Mouse (Mus musculus) ES-E14 (cell line): ENCODE data around the gene Appl2. TPM values are rescaled to one million over a fixed set of nuclear protein-coding genes. Genes with fewer than 3 reads are reported as not detected.

Experiments used
- DNase-seq: peaks from one replicate; pipeline ENCODE4 v3.0.0-alpha.2; 2013; ENCODE audit warnings: low read depth, low spot score
- H3K27ac ChIP-seq: 2 replicates; pipeline ENCODE4 v1.5.1; 2012; ENCODE audit warnings: low read depth, mild to moderate bottlenecking, low read length, moderate library complexity, mixed read lengths; ENCODE audit not compliant: poor library complexity, insufficient read depth, severe bottlenecking
- H3K36me3 ChIP-seq: 2 replicates; pipeline ENCODE4 v1.6.1; 2012; ENCODE audit warnings: mild to moderate bottlenecking, low read length, moderate library complexity, mixed read lengths; ENCODE audit not compliant: control insufficient read depth, poor library complexity, insufficient read depth, severe bottlenecking
- H3K4me1 ChIP-seq, 2 experiments: fragments of 150-350 bp in 1 of 2; sonication (generic) in 1 of 2; 2 replicates each; pipeline ENCODE4 v1.6.1; 2012; ENCODE audit warnings: low read length in 2 of 2, mild to moderate bottlenecking in 1 of 2, mixed read lengths in 1 of 2; ENCODE audit not compliant: control insufficient read depth in 2 of 2, insufficient read depth in 2 of 2, poor library complexity in 1 of 2
- H3K4me3 ChIP-seq, 2 experiments: fragments of 150-350 bp in 1 of 2; sonication (generic) in 1 of 2; 2 replicates each; pipeline ENCODE4 v1.5.1; 2012; ENCODE audit warnings: low read length in 2 of 2, low read depth in 1 of 2, mild to moderate bottlenecking in 1 of 2, mixed read lengths in 1 of 2; ENCODE audit not compliant: insufficient read depth in 1 of 2, poor library complexity in 1 of 2, severe bottlenecking in 1 of 2
- H3K9ac ChIP-seq: 2 replicates; pipeline ENCODE4 v1.6.1; 2012; ENCODE audit warnings: low read depth, mild to moderate bottlenecking, low read length, mixed read lengths; ENCODE audit not compliant: poor library complexity, insufficient read depth, severe bottlenecking
- H3K9me3 ChIP-seq: fragments of 150-350 bp; sonication (generic); 2 replicates; pipeline ENCODE4 v1.6.1; 2012; ENCODE audit warnings: low read depth, mild to moderate bottlenecking, low read length; ENCODE audit not compliant: control insufficient read depth, insufficient read depth
- CHD2 ChIP-seq: IDR thresholded peaks from 2 replicates; pipeline ENCODE4 v1.6.1; 2014; ENCODE audit warnings: mild to moderate bottlenecking, low read depth, low read length, inconsistent platforms
- HCFC1 ChIP-seq: IDR thresholded peaks from 2 replicates; pipeline ENCODE4 v1.6.1; 2012; ENCODE audit warnings: low read length, inconsistent platforms, borderline replicate concordance; ENCODE audit not compliant: insufficient read depth
- MAFK ChIP-seq: IDR thresholded peaks from 2 replicates; pipeline ENCODE4 v1.6.1; 2014; ENCODE audit warnings: mild to moderate bottlenecking, low read depth, low read length, inconsistent platforms; ENCODE audit not compliant: insufficient read depth
- ZC3H11A ChIP-seq: IDR thresholded peaks from 2 replicates; pipeline ENCODE4 v1.6.1; 2012; ENCODE audit warnings: low read depth, mild to moderate bottlenecking, inconsistent platforms, low read length, borderline replicate concordance
- ZNF384 ChIP-seq: IDR thresholded peaks from 2 replicates; pipeline ENCODE4 v1.6.1; 2012; ENCODE audit warnings: low read depth, low read length, inconsistent platforms
- in situ Hi-C, 2 experiments: fragments of 600-800 bp; cut with MboI; formaldehyde crosslinking; loops; one replicate each; pipeline ENCODE4 v1.15.1; 2025; ENCODE audit warnings: low sequenced_read_pairs in 2 of 2, inconsistent platforms in 1 of 2; ENCODE audit not compliant: unreplicated experiment in 2 of 2
- total RNA-seq: library from RNA; depleted of rRNA; stranded (reverse); fragments of 300-350 nt; gene quantifications from 2 replicates; pipeline ENCODE4 v1.2.3, GENCODE M21; 2012

Appl2 gene
- total RNA-seq, 1 experiment: 13.9 TPM

- Histone ChIP-seq H3K27ac (no peak overlapping the region), H3K4me1 (peaks cover 1 to 3% of the 10 kb centered on the region in 2 experiments; a peak in 1 of 4 replicates), H3K36me3 (no peaks in the 10 kb centered on the region; the same call in 1 of the 2 replicates), H3K9ac (no peak overlapping the region), H3K4me3 (no peak overlapping the region), H3K9me3 (no peaks in the 10 kb centered on the region)
- TF ChIP-seq CHD2 (no peak), ZNF384 (no peak), MAFK (no peak), HCFC1 (no peak), ZC3H11A (no peak)
- DNase-seq: no peak
- in situ Hi-C loops: no loop called here
These were observed 6.9 kb downstream of the Appl2 start for GRCm38 (mm10) chr10:83641641-83642040.

GRCm38 (mm10) chr10:83639881-83640386 lies 8.6 kb downstream of the Appl2 start:
- no peak overlapping the region for H3K27ac ChIP-seq
- TF ChIP-seq ZC3H11A: no peak
- TF ChIP-seq MAFK: no peak
- TF ChIP-seq ZNF384: no peak
- no peaks in the 10 kb centered on the region for H3K9me3 ChIP-seq
- no peak for DNase-seq
- in situ Hi-C loops: no loop called here
- no peak overlapping the region for H3K4me3 ChIP-seq
- H3K4me1 ChIP-seq: no peaks in the 10 kb centered on the region
- no peaks in the 10 kb centered on the region; the same call in 1 of the 2 replicates for H3K36me3 ChIP-seq
- H3K9ac ChIP-seq: no peak overlapping the region

DNA sequence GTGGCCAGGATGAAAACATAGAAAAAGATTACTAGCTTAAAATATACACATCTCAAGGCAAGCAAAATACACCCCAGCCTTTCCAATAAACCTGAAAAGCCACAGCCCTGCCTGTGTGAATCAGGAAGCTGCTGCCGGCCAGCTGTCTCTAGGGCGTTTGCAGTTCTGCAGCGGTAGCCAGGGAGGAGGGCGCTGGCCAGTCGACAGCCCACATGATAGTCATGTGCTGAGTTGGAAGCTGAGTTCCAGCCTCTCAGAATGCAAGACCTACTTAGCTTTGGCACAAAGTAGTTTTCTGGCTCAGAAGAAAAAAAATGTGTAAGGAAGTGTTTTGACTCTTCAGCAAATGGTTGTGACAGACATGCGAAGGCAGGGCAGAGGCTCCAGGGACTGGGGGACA lies 11.2 kb downstream of the Appl2 start:
- no peak overlapping the region for H3K4me3 ChIP-seq
- DNase-seq: no peak
- H3K36me3 ChIP-seq: no peaks in the 10 kb centered on the region; the same call in 1 of the 2 replicates

DNA sequence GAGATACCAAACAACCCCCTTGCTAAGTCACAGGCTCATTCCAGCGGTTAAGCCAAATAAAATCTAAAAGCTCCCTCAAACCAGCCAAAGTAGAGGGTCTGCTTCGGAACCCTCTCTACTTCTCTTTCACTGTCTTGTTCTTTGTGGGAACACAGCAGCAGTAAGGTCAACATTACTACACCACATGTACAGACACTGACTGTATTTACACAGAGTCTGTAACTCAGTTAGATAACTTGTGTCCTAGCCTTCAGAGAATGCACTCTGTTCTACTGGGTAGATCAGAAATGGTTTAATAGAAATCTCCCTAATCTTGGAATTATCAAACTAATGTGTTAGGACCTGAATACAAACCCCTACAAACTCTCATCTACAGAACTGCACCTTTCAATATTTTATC lies 12.3 kb downstream of the Appl2 start:
- DNase-seq: no peak
- Histone ChIP-seq H3K4me3 (no peak overlapping the region), H3K9ac (no peak overlapping the region), H3K4me1 (no peaks in the 10 kb centered on the region), H3K27ac (no peak overlapping the region), H3K9me3 (no peaks in the 10 kb centered on the region), H3K36me3 (no peaks in the 10 kb centered on the region; the same call in 1 of the 2 replicates)
- TF ChIP-seq ZNF384: no peak
- TF ChIP-seq HCFC1: no peak
- in situ Hi-C loops: no loop called here

More for the DNA sequence above, 11.2 kb downstream of the Appl2 start:
- in situ Hi-C loops: no loop called here
- Histone ChIP-seq H3K4me1 (no peaks in the 10 kb centered on the region), H3K27ac (no peak overlapping the region), H3K9me3 (no peaks in the 10 kb centered on the region), H3K9ac (no peak overlapping the region)
- no peak for TF ChIP-seq CHD2
- TF ChIP-seq ZNF384: no peak
- TF ChIP-seq HCFC1: no peak
- no peak for TF ChIP-seq MAFK

GRCm38 (mm10) chr10:83634461-83634860 lies 14.1 kb downstream of the Appl2 start:
- Histone ChIP-seq H3K9me3 (no peaks in the 10 kb centered on the region), H3K9ac (no peak overlapping the region), H3K4me1 (no peaks in the 10 kb centered on the region), H3K4me3 (no peak overlapping the region), H3K36me3 (no peaks in the 10 kb centered on the region; the same call in 1 of the 2 replicates), H3K27ac (no peak overlapping the region)
- TF ChIP-seq MAFK (no peak), HCFC1 (no peak), ZNF384 (no peak), ZC3H11A (no peak), CHD2 (no peak)
- no peak for DNase-seq
- in situ Hi-C loops: no loop called here
